Mouse (Mus musculus): ENCODE measurements at regions not wholly inside any gene's neighbourhood (a gene's known extent, or its start where the extent isn't known, plus 50 kb on each side); places are given as distances from the start of the nearest gene placed in this dataset.
A peak's percentile ranks its signal among the peaks of the same experiment; 100 is the strongest.

DNA sequence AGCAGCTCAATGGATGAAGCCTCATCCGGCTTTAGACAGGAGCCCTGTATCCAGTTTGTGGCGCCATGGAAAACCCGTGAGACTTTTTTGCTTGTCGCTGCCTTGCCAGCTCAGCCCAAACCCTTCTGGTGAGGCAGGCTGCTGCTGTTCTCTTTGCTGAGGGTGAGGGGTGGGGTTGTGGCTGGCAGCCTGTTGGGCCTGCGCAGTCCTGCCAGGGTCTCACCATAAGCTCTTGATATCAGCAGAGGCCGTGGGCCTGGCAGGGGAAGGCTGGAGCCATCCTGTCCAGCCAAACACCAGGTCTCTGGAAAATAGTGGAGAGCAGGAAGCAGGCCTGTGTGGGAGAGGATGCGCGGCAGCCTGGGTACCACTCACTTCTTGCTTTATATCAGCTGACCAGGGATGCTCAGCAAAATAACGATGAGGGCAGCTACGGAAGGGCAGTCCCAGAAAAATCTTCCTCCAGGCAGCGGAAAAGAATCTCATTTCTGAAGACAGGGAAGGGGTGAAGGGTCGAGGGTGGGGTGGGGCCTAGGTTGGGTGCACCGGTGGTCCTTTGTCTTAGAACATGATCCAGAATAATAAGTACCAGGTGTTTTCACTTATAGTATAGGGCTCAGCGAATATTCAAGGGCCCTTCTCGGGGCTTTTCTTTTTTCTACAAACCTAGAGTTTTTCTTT lies 73.4 kb upstream of the Medag start:
- no peak for DNase-seq (ENCODE audit: low spot score in 2 of 2)

DNA sequence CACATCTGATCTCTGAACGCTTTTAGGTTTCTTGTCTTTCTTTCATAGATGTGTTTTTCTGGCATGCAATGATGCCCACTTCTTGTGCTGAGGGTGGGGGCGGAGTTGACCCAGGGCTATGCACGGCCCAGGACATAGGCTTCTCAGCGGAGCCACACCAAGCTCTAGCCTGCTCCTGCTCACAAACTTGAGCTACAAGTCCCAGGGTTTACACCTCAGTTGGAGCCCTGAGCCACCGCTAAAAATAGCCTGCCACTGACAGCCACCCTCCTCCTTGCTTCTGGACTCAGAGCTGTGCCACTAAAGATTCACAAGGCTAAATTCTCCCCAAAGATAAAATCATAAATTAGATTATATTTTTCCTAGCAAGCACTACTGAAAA lies 72.9 kb upstream of the Medag start:
- DNase-seq (ENCODE audit: low spot score in 2 of 2): no peak

DNA sequence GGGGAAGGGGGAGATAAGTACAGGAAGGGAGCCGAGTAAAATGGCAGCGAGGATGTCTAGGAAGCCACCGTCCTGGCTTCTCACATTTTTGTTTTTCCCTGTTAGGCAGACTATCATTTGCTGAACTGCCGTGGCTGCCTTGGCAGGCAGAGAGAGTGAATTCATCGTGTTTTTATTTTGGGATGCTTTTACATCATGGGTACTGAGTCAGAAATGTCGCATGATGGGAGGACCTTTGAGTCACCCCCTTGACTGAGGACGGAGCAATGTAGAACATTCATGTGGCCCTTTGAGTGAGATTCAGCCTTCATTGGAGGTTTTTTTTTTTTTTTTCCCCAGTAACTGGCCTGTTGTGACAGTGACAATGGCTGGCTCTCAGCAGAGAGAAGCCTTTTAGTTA lies 71.2 kb upstream of the Medag start:
- no peak for DNase-seq (ENCODE audit: low spot score in 2 of 2)

DNA sequence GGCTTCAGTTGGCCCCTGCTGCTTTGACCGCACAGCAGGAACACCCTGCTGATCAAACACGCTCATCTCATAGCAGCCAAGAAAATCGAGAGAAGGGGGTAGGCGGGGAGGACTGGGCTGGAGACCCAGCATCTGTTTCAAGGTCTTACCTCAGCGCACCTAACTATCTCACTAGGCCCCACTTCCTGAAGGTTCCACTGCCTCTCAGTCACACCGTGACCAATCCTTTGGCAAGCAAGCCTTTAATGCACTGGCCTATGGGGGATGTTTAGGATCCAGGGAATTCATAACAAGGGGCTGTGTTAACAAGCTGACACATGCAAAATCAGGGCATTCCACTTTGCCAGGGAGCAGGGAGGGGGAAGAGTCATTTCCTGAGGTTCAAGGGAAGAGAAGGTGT lies 70.1 kb upstream of the Medag start:
- DNase-seq (ENCODE audit: low spot score in 2 of 2): no peak

DNA sequence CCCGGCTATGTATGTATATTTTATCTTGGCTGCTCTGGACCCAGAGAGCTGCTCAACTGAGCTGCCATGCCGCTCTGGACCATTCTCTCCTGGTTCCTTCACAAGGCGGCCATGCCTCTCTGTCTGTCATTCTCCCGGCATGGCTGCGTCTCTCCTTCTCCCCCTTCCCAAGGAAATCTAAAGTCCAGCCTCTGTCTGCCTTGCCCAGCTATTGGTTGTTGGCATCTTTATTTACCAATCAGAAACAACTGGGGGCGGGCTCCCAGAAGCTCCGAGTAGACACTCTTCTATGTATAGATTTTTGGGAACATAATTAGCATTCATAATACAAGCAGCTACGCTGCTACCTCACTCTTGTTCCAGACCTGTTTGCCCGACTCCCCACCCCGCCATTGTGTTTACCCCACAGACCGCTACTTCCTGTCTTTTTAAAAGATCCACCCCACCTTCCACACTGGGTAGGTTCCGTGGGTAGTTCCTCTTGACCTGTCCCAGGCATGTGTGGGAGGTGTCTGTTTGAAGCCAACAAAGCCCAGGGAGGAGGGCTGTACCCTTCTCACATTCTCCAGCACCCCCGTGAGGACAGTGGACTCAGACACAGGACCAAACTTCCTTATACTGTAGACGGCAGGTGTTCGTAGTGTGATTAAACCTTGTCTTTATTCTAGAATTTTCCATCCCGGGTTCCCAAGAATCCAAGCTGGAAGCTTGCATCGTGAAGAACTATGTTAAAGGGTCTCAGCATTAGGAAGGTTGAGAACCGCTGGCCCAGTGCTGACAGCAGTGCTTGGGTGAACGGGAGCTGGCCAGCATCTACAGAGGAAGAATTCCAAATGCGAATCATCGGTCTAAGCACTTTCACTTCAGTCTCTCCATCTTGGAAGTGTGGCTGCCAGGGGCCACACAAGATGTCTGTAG lies 67.7 kb upstream of the Medag start:
- no peak for DNase-seq (ENCODE audit: low spot score in 2 of 2)

DNA sequence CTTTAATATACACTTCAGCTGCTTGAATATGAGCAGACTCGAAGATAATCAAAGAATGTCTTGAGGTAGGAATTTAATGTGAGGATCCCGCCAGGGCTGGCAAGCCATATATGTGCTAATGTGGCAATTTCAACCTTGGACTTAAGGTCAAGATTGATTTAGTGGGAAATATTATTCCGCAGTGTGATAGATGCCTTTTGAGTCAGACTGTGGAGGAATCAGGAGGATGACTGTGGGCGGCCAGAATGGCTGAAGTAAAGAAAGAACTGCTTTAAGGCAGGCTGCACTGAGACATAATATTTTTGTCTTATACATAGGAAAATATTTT lies 67.1 kb upstream of the Medag start:
- no peak for DNase-seq (ENCODE audit: low spot score in 2 of 2)

DNA sequence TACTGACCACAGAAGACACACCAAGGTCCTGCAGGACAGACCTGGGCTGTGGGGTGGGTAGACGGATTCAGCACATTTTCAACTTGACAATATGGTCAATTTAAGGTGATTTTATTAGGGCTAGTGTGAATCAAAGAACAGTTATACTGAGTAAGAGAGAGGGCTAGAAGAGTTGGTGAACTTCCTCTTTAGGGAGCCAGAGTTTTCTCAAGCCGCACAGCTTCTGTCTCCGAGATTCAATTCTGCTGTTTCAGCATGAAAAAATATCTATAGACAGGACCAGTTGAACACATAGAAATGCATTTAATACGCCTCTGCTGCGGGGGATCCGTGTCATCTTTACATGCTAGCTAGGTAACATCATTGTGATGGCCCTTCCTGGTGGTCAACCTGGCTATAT lies 66.4 kb upstream of the Medag start:
- no peak for DNase-seq (ENCODE audit: low spot score in 2 of 2)

DNA sequence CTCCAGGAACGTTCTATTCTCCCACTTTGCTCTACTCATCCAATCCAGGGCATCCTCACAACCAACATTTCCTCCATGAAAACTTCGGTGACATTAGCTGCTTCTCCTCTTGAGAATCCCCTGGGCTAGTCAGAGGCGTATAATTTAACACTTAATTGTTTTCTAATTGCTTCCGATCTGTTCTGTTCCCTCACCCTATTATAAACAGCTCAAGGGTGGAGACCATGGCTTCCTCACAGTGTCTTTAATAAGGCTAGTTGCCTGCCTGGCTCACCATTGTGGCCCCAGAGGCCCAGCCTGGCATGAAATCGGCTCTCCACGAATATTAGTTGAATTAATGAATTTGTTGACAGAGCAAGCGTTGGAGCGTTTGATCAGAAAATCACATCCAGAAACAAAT lies 61.9 kb upstream of the Medag start:
- DNase-seq (ENCODE audit: low spot score in 2 of 2): no peak

DNA sequence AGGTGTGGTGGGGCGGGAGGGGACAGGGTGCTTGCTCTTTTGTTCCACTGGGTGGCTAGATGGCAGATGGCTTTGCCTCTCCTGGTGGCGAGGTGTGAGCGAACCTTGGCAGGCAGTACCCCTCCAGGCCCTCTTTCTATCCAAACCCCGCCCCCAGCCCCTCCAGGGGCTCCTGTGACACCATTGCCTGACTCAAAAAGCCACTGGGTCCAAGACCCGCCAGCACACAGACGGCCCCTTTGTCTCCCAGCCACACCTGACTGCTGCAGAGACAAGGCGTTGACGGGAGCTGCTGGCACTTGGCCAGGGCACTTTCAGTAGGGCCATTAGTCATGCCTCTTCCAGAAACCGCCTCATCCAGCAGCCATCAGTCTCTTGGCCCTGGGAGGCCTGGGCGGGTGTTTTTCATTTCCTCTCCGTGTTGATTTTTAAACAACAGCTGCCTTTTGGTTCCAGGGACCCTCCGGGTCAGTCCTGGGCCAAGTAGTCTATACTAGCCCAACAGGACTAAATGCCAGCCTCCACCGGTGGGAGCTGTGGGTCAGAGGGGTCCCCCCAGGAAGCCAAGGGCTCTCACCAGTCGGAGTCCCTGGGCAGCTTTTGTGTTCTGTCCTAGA lies 58.4 kb upstream of the Medag start:
- DNase-seq (ENCODE audit: low spot score in 2 of 2): peak; percentile 25 to 42

DNA sequence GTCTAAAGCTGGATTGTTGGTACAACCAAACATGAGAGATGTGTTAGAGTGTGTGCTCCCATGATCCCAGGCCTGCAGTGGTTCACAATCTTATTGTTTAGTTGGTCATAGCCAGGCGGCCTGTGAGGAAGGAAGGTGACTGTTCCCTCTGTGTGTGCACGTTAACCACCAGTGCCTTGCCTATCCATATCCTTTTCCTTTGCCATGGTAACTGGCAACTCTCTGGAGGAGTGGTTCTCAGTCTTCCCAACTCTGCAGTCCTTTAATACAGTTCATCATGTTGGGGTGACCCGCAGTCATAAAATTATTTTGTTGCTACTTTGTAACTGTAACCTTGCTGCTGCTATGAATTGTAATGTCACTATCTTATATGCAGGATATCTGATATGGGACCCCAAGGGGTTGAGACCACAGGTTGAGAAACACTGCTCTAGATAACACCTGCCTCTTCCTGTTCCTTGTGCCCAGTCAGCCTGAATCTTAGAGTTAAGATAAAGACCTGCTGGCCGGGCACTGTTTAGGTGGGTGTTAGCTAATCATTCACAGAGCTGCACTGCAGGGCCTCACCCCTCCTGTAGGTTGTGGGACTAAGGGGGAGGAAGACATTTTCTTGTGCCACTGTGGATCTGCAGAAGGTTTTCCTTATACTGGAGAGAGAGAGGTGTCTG lies 57.0 kb upstream of the Medag start:
- no peak for DNase-seq (ENCODE audit: low spot score in 2 of 2)

DNA sequence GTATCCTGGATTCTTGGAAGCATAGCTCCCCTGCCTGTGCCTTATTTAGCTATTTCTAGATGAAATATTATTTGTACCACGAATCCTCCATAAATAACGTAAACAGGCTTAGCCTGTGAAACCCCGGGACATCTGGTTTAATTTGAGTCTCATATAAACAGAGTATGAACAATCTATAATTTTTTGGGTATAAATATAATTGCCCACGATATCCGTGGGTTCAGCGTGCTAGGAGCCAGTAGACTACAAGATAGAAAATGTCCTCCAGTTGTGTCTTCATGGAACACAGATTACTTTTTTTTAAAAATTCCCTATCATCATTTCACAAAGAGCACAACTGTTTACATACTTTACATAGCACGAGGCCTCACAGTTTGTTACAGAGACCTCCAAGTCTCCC lies 56.4 kb upstream of the Medag start:
- DNase-seq (ENCODE audit: low spot score in 2 of 2): no peak

DNA sequence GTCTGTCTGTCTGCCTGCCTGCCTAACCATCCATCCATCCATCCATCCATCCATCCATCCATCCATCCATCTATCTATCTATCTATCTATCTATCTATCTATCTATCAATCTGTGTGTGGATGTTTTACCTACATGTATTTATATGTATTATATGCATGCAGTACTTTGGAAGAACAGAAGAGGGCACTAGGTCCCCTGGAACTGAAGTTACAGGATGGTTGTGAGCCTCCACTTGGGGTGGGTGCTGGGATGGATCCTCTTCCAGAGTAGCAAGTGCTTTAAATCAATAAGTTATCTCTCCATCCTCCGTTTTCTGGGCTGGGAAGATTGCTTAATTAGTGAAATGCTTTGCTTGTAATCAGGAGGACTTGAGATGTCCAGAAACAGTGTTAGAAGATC lies 54.6 kb upstream of the Medag start:
- no peak for DNase-seq (ENCODE audit: low spot score in 2 of 2)
